Mouse (Mus musculus) urinary bladder, postnatal 25 days (tissue): ENCODE data around the gene Creb3l1.
A peak's percentile ranks its signal among the peaks of the same experiment; 100 is the strongest.

ENCODE experiments used
- DNase-seq: peaks from one replicate; pipeline ENCODE4 v3.0.0; 2022; ENCODE audit warnings: low spot score

Gene Creb3l1

GRCm38 (mm10) chr2:92024274-92024672 is at the start of gene Creb3l1:
Creb3l1 (minus strand) TSS chr2:92024502.
- peak; percentile 68 for DNase-seq

GRCm38 (mm10) chr2:92071143-92071542 is 46.8 kb upstream of the Creb3l1 start:
- no peak for DNase-seq

- DNase-seq, result no peak
Observed at GRCm38 (mm10) chr2:92069630-92070029, 45.3 kb upstream of the Creb3l1 start.

- DNase-seq, result no peak
Observed at GRCm38 (mm10) chr2:92067600-92067999, 43.3 kb upstream of the Creb3l1 start.

GRCm38 (mm10) chr2:92066899-92067298 is 42.6 kb upstream of the Creb3l1 start:
- DNase-seq, result no peak

- no peak for DNase-seq
Observed at GRCm38 (mm10) chr2:92065938-92066337, 41.6 kb upstream of the Creb3l1 start.

- no peak for DNase-seq
Observed at GRCm38 (mm10) chr2:92065269-92065888, 41.1 kb upstream of the Creb3l1 start.

- no peak for DNase-seq
Observed at GRCm38 (mm10) chr2:92063106-92063505, 38.8 kb upstream of the Creb3l1 start.

- no peak for DNase-seq
Observed at GRCm38 (mm10) chr2:92061337-92061736, 37.0 kb upstream of the Creb3l1 start.

- DNase-seq, result no peak
Observed at GRCm38 (mm10) chr2:92060291-92060690, 36.0 kb upstream of the Creb3l1 start.

- DNase-seq, result peak; percentile 33
Observed at GRCm38 (mm10) chr2:92059481-92060220, 35.3 kb upstream of the Creb3l1 start.

- DNase-seq, result no peak
Observed at GRCm38 (mm10) chr2:92058936-92059335, 34.6 kb upstream of the Creb3l1 start.

- peak; percentile 94 for DNase-seq
Observed at GRCm38 (mm10) chr2:92058469-92058868, 34.2 kb upstream of the Creb3l1 start.

GRCm38 (mm10) chr2:92056760-92057159 is 32.5 kb upstream of the Creb3l1 start:
- no peak for DNase-seq

GRCm38 (mm10) chr2:92055831-92056236 is 31.5 kb upstream of the Creb3l1 start:
- DNase-seq, result peak; percentile 50

GRCm38 (mm10) chr2:92055101-92055813 is 31.0 kb upstream of the Creb3l1 start:
- DNase-seq, result peak; percentile 91

- DNase-seq, result no peak
Observed at GRCm38 (mm10) chr2:92052754-92053153, 28.5 kb upstream of the Creb3l1 start.

- no peak for DNase-seq
Observed at GRCm38 (mm10) chr2:92052188-92052587, 27.9 kb upstream of the Creb3l1 start.

GRCm38 (mm10) chr2:92048034-92048690 is 23.9 kb upstream of the Creb3l1 start:
- no peak for DNase-seq

GRCm38 (mm10) chr2:92047601-92048000 is 23.3 kb upstream of the Creb3l1 start:
- no peak for DNase-seq

GRCm38 (mm10) chr2:92043285-92043684 is 19.0 kb upstream of the Creb3l1 start:
- DNase-seq, result no peak

- DNase-seq, result no peak
Observed at GRCm38 (mm10) chr2:92041538-92041937, 17.2 kb upstream of the Creb3l1 start.
